Mouse (Mus musculus): ENCODE data around the gene Mettl7a2. TPM values are rescaled to one million over a fixed set of nuclear protein-coding genes. Genes with fewer than 3 reads are reported as not detected.
A peak's percentile ranks its signal among the peaks of the same experiment; 100 is the strongest.
"Not testable (repeated sequence)": the region's sequence is repeated elsewhere in the genome, so short reads cannot be mapped to it uniquely, and the experiment has no call there.

The Mettl7a2 gene
- polyA plus RNA-seq, 1 experiment from 2014 or later: not detected

- no peak overlapping the region for H3K27ac ChIP-seq (replicated peaks)
These were observed 28.9 kb upstream of the Mettl7a2 start for GRCm38 (mm10) chr15:100324021-100324591.

GRCm38 (mm10) chr15:100325235-100325634 lies 27.8 kb upstream of the Mettl7a2 start:
- no peak overlapping the region for H3K27ac ChIP-seq (replicated peaks)
- DNase-seq (ENCODE audit: low spot score): no peak
- 93% methylated on average over 3 of the region's 3 CpGs for WGBS
- H3K36me3 ChIP-seq: no peaks in the 10 kb centered on the region
- H3K4me3 ChIP-seq: no peak overlapping the region
- H3K4me1 ChIP-seq: 0 out of 2 replicates have a peak, but pooled peaks cover 3% of the 10 kb centered on the region
- H3K27me3 ChIP-seq (ENCODE audit: low read depth, poor library complexity, severe bottlenecking): no peaks in the 10 kb centered on the region
- H3K9me3 ChIP-seq (replicated peaks): no peaks in the 10 kb centered on the region

More at GRCm38 (mm10) chr15:100324021-100324591, 28.9 kb upstream of the Mettl7a2 start:
- DNase-seq (ENCODE audit: low spot score): no peak
- H3K4me3 ChIP-seq: no peak overlapping the region
- H3K4me1 ChIP-seq: 0 out of 2 replicates have a peak, but pooled peaks cover 3% of the 10 kb centered on the region
- no peaks in the 10 kb centered on the region for H3K36me3 ChIP-seq
- WGBS: 74% methylated on average over 12 of the region's 12 CpGs
- no peaks in the 10 kb centered on the region for H3K27me3 ChIP-seq (ENCODE audit: low read depth, poor library complexity, severe bottlenecking)
- no peaks in the 10 kb centered on the region for H3K9me3 ChIP-seq (replicated peaks)

- H3K36me3 ChIP-seq; H3K27me3 ChIP-seq (ENCODE audit: low read depth, poor library complexity, severe bottlenecking); H3K9me3 ChIP-seq (replicated peaks); H3K27ac ChIP-seq (replicated peaks); DNase-seq (ENCODE audit: low spot score); H3K4me1 ChIP-seq; H3K4me3 ChIP-seq: not testable (repeated sequence)
- WGBS: 63% methylated on average over 4 of the region's 4 CpGs
These were observed 24.9 kb upstream of the Mettl7a2 start for GRCm38 (mm10) chr15:100328089-100328488.

- H3K27ac ChIP-seq (replicated peaks); H3K27me3 ChIP-seq (ENCODE audit: low read depth, poor library complexity, severe bottlenecking); H3K9me3 ChIP-seq (replicated peaks); H3K36me3 ChIP-seq; H3K4me1 ChIP-seq; H3K4me3 ChIP-seq; DNase-seq (ENCODE audit: low spot score): not testable (repeated sequence)
- 80% methylated on average over 10 of the region's 10 CpGs for WGBS
These were observed 23.7 kb upstream of the Mettl7a2 start for GRCm38 (mm10) chr15:100329336-100329735.

DNA sequence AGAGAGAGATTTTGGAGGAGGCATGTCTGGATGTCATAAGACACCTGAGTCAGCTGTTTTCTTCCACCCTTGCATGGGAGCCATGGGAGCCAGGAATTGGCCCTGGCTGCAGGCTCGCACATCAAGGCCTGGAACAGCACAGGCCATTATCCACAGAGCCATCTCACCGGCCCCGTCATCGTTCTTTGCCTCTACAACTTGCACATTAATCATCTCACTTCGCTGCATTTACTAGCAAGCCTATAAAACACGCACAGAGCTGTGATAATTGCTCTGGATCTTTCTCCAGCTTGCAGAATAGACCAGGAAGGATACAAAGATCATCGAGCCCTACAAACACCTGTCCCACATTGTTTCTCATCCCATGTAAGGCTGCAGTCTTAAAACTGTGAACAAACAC lies 22.3 kb upstream of the Mettl7a2 start:
- H3K27me3 ChIP-seq (ENCODE audit: low read depth, poor library complexity, severe bottlenecking): no peaks in the 10 kb centered on the region
- no peaks in the 10 kb centered on the region for H3K9me3 ChIP-seq (replicated peaks)
- DNase-seq (ENCODE audit: low spot score): no peak
- no peak overlapping the region for H3K4me3 ChIP-seq
- no peaks in the 10 kb centered on the region for H3K4me1 ChIP-seq
- no peaks in the 10 kb centered on the region for H3K36me3 ChIP-seq
- H3K27ac ChIP-seq (replicated peaks): no peak overlapping the region
- 98% methylated on average over 7 of the region's 7 CpGs for WGBS

DNA sequence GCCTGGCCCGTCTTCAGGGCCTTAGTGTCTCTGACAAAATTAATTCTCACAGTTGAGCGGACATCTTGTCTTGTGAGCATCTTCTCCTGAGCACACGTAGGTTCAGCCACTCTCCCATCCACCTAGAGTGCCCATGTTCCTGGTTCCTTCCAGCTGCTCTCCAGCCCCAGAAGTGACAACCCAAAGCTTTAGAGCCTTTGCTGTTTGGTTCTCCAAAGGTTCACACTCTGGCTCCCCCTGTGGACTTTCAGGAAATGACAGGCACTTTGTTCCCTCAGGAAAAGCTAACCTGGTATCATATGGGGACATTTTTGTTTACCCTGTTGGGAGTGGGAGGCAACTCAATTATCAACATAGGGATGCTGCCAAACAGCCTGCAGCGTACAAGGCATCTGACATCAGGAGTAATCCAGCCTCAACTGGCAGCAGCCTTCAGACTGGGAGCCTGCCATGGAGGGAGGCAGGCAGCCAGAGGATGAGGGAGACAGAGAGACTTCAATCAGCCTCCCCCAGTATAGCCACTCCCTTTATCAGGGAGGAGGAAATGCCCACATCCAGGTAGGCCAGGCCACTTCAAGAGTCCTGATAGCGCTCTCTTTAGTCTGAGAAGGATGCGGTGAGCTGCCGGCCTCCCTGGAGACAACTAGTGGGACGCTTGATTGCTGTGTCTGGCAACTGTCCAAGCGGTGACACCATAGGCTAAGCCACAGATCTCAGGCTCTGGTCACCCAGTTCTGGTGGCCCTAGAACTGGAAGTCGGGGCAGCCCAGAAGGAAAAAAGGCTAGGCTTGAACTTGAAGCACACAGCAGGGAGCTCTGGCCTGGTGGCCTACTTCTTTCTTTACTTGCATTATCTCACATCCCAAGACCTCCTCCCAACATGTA lies 20.7 kb upstream of the Mettl7a2 start:
- H3K27ac ChIP-seq (replicated peaks); H3K36me3 ChIP-seq; H3K9me3 ChIP-seq (replicated peaks); H3K4me1 ChIP-seq; H3K4me3 ChIP-seq; DNase-seq (ENCODE audit: low spot score); H3K27me3 ChIP-seq (ENCODE audit: low read depth, poor library complexity, severe bottlenecking): not testable (repeated sequence)
- WGBS: 54% methylated on average over 2 of the region's 10 CpGs

DNA sequence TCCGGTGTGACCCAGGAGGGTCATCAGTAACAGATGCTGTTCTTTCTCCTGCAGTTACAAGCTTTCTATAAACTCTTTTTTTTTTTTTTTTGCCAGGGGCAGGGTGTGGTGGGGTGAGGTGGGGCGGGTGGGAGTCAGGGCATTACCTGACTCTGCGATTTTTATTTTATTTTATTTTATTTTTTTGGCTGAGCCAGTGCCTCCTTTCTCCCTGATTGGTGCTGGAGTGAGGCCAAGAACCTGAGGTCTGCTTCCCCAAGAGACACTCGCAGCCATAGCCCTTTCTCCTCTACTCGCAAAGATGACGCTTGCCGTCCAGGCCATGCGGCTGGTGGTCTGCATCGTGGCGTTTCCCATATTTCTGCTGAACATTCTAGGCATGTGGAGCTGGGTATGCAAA lies 18.4 kb upstream of the Mettl7a2 start, which contains the start of gene Mettl7a3:
Gene Mettl7a3, plus strand, starts transcription at position 301 of the 400 bp plus-strand sequence.
- DNase-seq (ENCODE audit: low spot score): no peak
- H3K27ac ChIP-seq (replicated peaks): no peak within 1 kb of the TSS
- H3K9me3 ChIP-seq (replicated peaks): no peaks in the 10 kb centered on the region
- WGBS: 91% methylated on average over 10 of the region's 10 CpGs
- no peak within 1 kb of the TSS for H3K4me3 ChIP-seq
- H3K27me3 ChIP-seq (ENCODE audit: low read depth, poor library complexity, severe bottlenecking): no peaks in the 10 kb centered on the region
- no peaks in the 10 kb centered on the region for H3K4me1 ChIP-seq
- no peaks in the 10 kb centered on the region for H3K36me3 ChIP-seq

GRCm38 (mm10) chr15:100337328-100337727 lies 15.7 kb upstream of the Mettl7a2 start:
- not testable (repeated sequence) for H3K27me3 ChIP-seq (ENCODE audit: low read depth, poor library complexity, severe bottlenecking); H3K4me1 ChIP-seq; H3K9me3 ChIP-seq (replicated peaks); H3K4me3 ChIP-seq; H3K36me3 ChIP-seq; DNase-seq (ENCODE audit: low spot score); H3K27ac ChIP-seq (replicated peaks)

DNA sequence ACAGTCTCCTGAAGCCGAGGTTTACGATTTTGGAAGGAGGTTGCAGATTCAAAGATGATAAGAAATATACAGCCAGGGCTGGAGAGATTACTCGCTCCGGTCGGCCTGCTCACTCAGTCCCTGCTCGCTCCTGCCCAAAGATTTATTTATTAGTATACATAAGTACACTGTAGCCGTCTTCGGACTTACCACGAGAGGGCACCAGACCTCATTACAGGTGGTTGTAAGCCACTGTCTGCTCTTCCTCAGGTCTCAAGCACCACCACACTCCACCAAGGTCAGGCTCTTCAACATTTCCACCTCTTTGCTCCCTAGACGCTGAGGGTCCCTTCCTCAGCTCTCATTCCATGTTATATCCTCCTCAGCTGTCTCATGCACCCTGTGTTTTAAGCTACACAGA lies 15.2 kb upstream of the Mettl7a2 start:
- H3K4me3 ChIP-seq; H3K36me3 ChIP-seq; H3K27ac ChIP-seq (replicated peaks); H3K27me3 ChIP-seq (ENCODE audit: low read depth, poor library complexity, severe bottlenecking); H3K9me3 ChIP-seq (replicated peaks); H3K4me1 ChIP-seq: not testable (repeated sequence)
- WGBS: 44% methylated on average over 10 of the region's 10 CpGs
- DNase-seq (ENCODE audit: low spot score): peak; percentile 23

DNA sequence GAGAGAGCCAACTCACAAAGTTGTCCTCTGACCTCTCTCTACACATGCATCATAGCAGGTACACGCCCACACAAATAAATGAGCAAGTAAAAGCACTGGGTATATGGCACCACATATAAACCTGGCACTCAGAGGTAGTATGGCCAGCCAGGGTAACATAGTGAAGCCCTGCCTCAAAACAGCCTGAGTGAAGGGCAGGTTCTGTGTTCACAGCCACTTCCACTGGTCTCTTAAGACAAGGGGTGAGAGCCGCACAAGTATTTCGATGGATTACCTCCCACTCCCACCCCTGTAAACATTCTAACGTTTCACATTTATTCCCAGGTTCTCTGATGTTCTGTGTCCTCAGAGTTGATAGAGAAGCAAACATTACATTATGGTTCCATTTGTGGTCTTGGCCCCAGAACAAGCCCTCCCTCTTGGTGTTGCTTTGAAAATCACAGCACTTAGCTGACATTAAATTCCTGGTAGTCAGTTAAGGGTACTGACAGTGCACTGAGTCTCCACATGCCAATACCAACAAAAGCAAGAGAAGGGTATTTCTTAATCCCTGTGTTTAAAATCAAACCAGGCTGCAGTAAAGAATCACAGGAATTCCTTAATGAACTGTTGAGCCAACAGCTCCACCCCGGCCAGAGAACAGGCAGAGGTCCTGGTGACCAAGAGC lies 11.6 kb upstream of the Mettl7a2 start:
- not testable (repeated sequence) for H3K9me3 ChIP-seq (replicated peaks)
- 79% methylated on average over 5 of the region's 5 CpGs for WGBS

GRCm38 (mm10) chr15:100345484-100345883 lies 7.5 kb upstream of the Mettl7a2 start:
- H3K36me3 ChIP-seq: no peaks in the 10 kb centered on the region
- no peaks in the 10 kb centered on the region for H3K27me3 ChIP-seq (ENCODE audit: low read depth, poor library complexity, severe bottlenecking)
- H3K4me1 ChIP-seq: peaks cover 16% of the 10 kb centered on the region
- no peak overlapping the region for H3K27ac ChIP-seq (replicated peaks)
- peaks cover 10% of the 10 kb centered on the region for H3K9me3 ChIP-seq (replicated peaks)
- DNase-seq (ENCODE audit: low spot score): no peak
- no peak overlapping the region for H3K4me3 ChIP-seq

More for the DNA sequence above, 11.6 kb upstream of the Mettl7a2 start:
- H3K4me1 ChIP-seq; H3K27ac ChIP-seq (replicated peaks); H3K27me3 ChIP-seq (ENCODE audit: low read depth, poor library complexity, severe bottlenecking); H3K4me3 ChIP-seq; DNase-seq (ENCODE audit: low spot score); H3K36me3 ChIP-seq: not testable (repeated sequence)

GRCm38 (mm10) chr15:100346761-100347160 lies 6.2 kb upstream of the Mettl7a2 start:
- Histone ChIP-seq H3K4me1 (peaks cover 16% of the 10 kb centered on the region), H3K36me3 (no peaks in the 10 kb centered on the region), H3K27ac (replicated peaks) (peak overlapping the region; percentile 55; the same call in 1 of the 2 replicates), H3K9me3 (replicated peaks) (peaks cover 10% of the 10 kb centered on the region), H3K4me3 (no peak overlapping the region), H3K27me3 (ENCODE audit: low read depth, poor library complexity, severe bottlenecking) (no peaks in the 10 kb centered on the region)
- DNase-seq (ENCODE audit: low spot score): no peak
- WGBS: 75% methylated on average over 14 of the region's 14 CpGs

- DNase-seq (ENCODE audit: low spot score): no peak
- 69% methylated on average over 2 of the region's 2 CpGs for WGBS
- Histone ChIP-seq H3K27ac (replicated peaks) (no peak overlapping the region), H3K4me3 (no peak overlapping the region), H3K4me1 (peaks cover 16% of the 10 kb centered on the region), H3K9me3 (replicated peaks) (peaks cover 10% of the 10 kb centered on the region), H3K27me3 (ENCODE audit: low read depth, poor library complexity, severe bottlenecking) (no peaks in the 10 kb centered on the region), H3K36me3 (no peaks in the 10 kb centered on the region)
These were observed 3.5 kb upstream of the Mettl7a2 start for GRCm38 (mm10) chr15:100349496-100349895.
